8 mouse cellular contexts compared by ENCODE assay signal in genomic region chr15:82983416-82984026, GRCm38 (mm10). TPM values are rescaled to one million over a fixed set of nuclear protein-coding genes. Genes with fewer than 3 reads are reported as not detected.
A peak's percentile ranks its signal among the peaks of the same experiment; 100 is the strongest.
DNase-seq lines count a peak whose midpoint lies in the region; ATAC-seq and TF ChIP-seq lines count a peak whose summit lies in the region.

No protein-coding gene starts in this region.

- H3K9ac ChIP-seq in midbrain, embryonic 15.5 days, result peak overlapping the region; percentile 3; the same call in 1 of the 2 replicates
- H3K9ac ChIP-seq in liver, postnatal 0 days (replicated peaks), result no peak overlapping the region

- no peaks in the 10 kb centered on the region for H3K36me3 ChIP-seq in midbrain, embryonic 15.5 days (replicated peaks)
- no peaks in the 10 kb centered on the region for H3K36me3 ChIP-seq in liver, postnatal 0 days (replicated peaks; ENCODE audit: insufficient read depth, low read length)

- TF ChIP-seq EP300 in liver, postnatal 0 days (IDR thresholded peaks at IDR 0.05; ENCODE audit: low read depth), result no peak

- 4% methylated on average over 9 of the region's 9 CpGs for WGBS in midbrain, embryonic 15.5 days
- WGBS in liver, postnatal 0 days (ENCODE audit: insufficient replicate concordance), result 46% methylated on average over 9 of the region's 9 CpGs

- H3K4me2 ChIP-seq in midbrain, embryonic 15.5 days, result peak overlapping the region; percentile 49
- no peak overlapping the region for H3K4me2 ChIP-seq in liver, postnatal 0 days (ENCODE audit: low read depth, low read length)

- DNase-seq in NIH3T3 (ENCODE audit: low read depth), result peak; percentile 12
- peak; percentile 15 for DNase-seq in adrenal gland, postnatal 25 days
- DNase-seq in heart, adult 9 months (ENCODE audit: low spot score in 2 of 2), result peak; percentile 34 to 35
- peak; percentile 31 for DNase-seq in kidney, adult 18-20 months
- no peak for DNase-seq in ovary, postnatal 14 days (ENCODE audit: low spot score)
- DNase-seq in liver, postnatal 0 days, result no peak
- no peak for DNase-seq in testis, postnatal 10 days (ENCODE audit: low spot score)

- H3K4me3 ChIP-seq in midbrain, embryonic 15.5 days, result peak overlapping the region; percentile 26
- H3K4me3 ChIP-seq in liver, postnatal 0 days (ENCODE audit: low read depth, low read length), result no peak overlapping the region

- H3K27ac ChIP-seq in midbrain, embryonic 15.5 days, result peak overlapping the region; percentile 88
- no peak overlapping the region for H3K27ac ChIP-seq in liver, postnatal 0 days (ENCODE audit: low read depth)

- peak; percentile 24 for ATAC-seq in midbrain, embryonic 15.5 days (replicated peaks)
- ATAC-seq in liver, postnatal 0 days, result no peak

- H3K4me1 ChIP-seq in midbrain, embryonic 15.5 days, result peaks cover 73% of the 10 kb centered on the region
- H3K4me1 ChIP-seq in liver, postnatal 0 days (ENCODE audit: insufficient read depth), result peaks cover 11% of the 10 kb centered on the region; the same call in 1 of the 2 replicates

- TF ChIP-seq CTCF in liver, postnatal 0 days (IDR thresholded peaks at IDR 0.05; ENCODE audit: low read depth), result no peak

- 0 out of 2 replicates have a peak, but pooled peaks cover 2% of the 10 kb centered on the region for H3K27me3 ChIP-seq in midbrain, embryonic 15.5 days (replicated peaks)
- H3K27me3 ChIP-seq in liver, postnatal 0 days (ENCODE audit: insufficient read depth, low read length), result peaks cover 23% of the 10 kb centered on the region

- no peaks in the 10 kb centered on the region for H3K9me3 ChIP-seq in midbrain, embryonic 15.5 days
- H3K9me3 ChIP-seq in liver, postnatal 0 days (ENCODE audit: low read length), result no peaks in the 10 kb centered on the region

RNA-seq across cellular contexts. Expression of gene Tcf20, which starts 4.2 kb away (rescaled TPM):
- total RNA-seq in adrenal gland, postnatal 25 days (2021), result 87.9 and 103 TPM in 2 replicates
- 15.1 and 15.9 TPM in 2 replicates for polyA plus RNA-seq in midbrain, embryonic 15.5 days (2015; fragmentation: Nextera tagmentation; extraction: Ambion mirVana)
- 1.6 and 1.8 TPM in 2 replicates for polyA plus RNA-seq in liver, postnatal 0 days (2015; fragmentation: Nextera tagmentation; extraction: Ambion mirVana)

RNA-seq across cellular contexts. Expression of gene Nfam1, which starts 49.6 kb away (rescaled TPM):
- total RNA-seq in adrenal gland, postnatal 25 days (2021), result 1.2 and 1.5 TPM in 2 replicates
- polyA plus RNA-seq in midbrain, embryonic 15.5 days (2015; fragmentation: Nextera tagmentation; extraction: Ambion mirVana), result 2.9 TPM in 2 replicates
- 9.4 and 10.4 TPM in 2 replicates for polyA plus RNA-seq in liver, postnatal 0 days (2015; fragmentation: Nextera tagmentation; extraction: Ambion mirVana)

Comparison
In these comparisons a context has a peak if more than half of its experiments do, and no peak if none do; other contexts are left out.
1. DNase-seq: peak in NIH3T3 (single experiment), adrenal gland, postnatal 25 days (single experiment), heart, adult 9 months (2 of 2) and kidney, adult 18-20 months (single experiment); none in ovary, postnatal 14 days (single experiment), liver, postnatal 0 days (single experiment) and testis, postnatal 10 days (single experiment).